Mouse (Mus musculus): ENCODE results near the gene Fam83g. TPM values are rescaled to one million over a fixed set of nuclear protein-coding genes. Genes with fewer than 3 reads are reported as not detected.
A peak's percentile ranks its signal among the peaks of the same experiment; 100 is the strongest.
"Not testable (repeated sequence)": the region's sequence is repeated elsewhere in the genome, so short reads cannot be mapped to it uniquely, and the experiment has no call there.

The Fam83g gene
- polyA plus RNA-seq (2015; fragmentation: Nextera tagmentation; extraction: Ambion mirVana): 0.21 and 0.22 TPM in 2 replicates

DNA sequence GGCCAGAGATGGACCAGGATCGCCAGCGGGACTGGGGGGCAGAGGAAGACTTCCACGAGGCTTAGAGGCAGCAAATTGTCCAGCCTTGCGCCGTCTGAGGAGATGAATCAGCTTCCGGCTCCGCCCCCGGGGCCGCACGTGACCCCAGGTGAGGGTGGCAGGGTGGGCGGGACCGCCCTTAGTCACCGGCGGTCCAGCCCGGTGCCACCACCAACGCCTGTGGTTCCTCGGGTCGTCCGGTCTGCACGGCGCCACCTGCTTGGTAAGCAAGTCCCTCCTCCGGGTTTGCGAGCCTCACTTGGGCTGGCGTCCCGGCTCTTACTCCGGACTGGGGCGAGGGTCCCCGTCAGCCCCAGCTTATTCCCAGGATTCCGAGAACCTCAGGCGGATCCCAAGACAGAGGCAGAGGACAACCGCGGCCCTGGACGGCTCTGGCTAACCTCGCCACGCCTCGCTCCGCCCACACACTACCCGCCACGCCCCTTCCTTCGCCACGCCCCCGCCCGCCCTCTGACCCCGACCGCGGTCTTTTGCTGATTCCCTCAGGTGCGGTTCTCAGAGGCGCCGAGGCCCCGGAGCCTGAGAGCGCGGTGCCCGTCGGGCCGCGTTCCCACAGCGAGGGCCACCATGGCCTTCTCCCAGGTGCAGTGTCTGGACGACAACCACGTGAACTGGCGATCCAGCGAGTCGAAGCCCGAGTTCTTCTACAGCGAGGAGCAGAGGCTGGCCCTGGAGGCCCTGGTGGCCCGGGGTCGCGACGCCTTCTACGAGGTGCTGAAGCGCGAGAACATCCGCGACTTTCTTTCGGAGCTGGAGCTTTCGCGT, at the start of gene Fam83g:
Gene Fam83g, plus strand, starts transcription at position 185 of the 825 bp plus-strand sequence.
- Histone ChIP-seq H3K9me3 (no peaks in the 10 kb centered on the region), H3K4me1 (peaks cover 8% of the 10 kb centered on the region; the same call in 1 of the 2 replicates), H3K27me3 (replicated peaks) (peaks cover 37% of the 10 kb centered on the region), H3K9ac (no peak within 1 kb of the TSS), H3K36me3 (replicated peaks) (no peaks in the 10 kb centered on the region), H3K4me3 (peak within 1 kb of the TSS; percentile 32), H3K27ac (no peak within 1 kb of the TSS), H3K4me2 (peak within 1 kb of the TSS; percentile 50)
- 0 out of 2 replicates have a peak, but pooled peaks have one; percentile 30 for ATAC-seq (replicated peaks)
- 2% methylated on average over 76 of the region's 76 CpGs for WGBS

DNA sequence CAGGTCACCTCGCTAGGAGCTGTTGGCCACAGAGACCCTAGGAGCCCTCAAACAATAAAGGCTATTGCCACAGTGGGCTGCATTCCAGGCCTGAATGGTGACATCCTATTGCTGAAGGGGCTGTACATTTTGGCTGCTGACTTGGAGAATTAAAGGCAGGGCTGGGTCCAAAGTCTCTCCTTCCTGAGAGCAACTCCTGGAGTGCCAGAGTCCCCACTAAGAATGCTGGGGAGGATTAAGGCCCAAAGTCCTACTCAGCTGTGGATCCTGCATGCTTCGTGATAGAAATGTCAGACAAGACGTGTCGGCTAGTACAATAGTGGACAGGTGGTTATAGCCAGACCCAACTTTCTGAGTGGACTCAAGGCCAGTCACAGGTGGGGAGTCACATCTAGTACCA, 47.6 kb upstream of the Fam83g start:
- H3K27me3 ChIP-seq (replicated peaks); H3K9me3 ChIP-seq; H3K4me1 ChIP-seq; ATAC-seq (replicated peaks); H3K4me3 ChIP-seq; H3K9ac ChIP-seq; H3K27ac ChIP-seq; H3K36me3 ChIP-seq (replicated peaks); H3K4me2 ChIP-seq: not testable (repeated sequence)
- WGBS: 94% methylated on average over 3 of the region's 4 CpGs

DNA sequence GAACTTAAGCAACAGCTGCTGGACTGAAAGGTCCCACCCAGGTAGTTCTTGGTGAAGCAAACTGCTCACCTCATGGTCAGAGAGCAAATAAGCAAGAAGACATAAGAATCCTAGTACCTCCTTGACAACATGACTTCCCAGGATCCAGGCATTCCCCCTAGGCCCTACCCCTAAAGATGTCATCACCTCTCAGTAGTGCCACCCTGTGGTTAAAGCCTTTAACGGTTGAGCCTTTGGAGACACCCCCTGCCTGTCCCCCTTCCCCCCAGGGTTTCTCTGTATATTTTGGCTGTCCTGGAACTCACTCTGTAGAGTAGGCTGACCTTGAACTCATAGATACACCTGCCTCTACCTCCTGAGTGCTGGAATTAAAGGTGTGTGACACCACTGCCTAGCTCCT, 46.5 kb upstream of the Fam83g start:
- no peak for ATAC-seq (replicated peaks)
- Histone ChIP-seq H3K36me3 (replicated peaks) (no peaks in the 10 kb centered on the region), H3K9ac (no peak overlapping the region), H3K27me3 (replicated peaks) (no peaks in the 10 kb centered on the region), H3K9me3 (no peaks in the 10 kb centered on the region), H3K4me2 (no peak overlapping the region), H3K4me1 (no peaks in the 10 kb centered on the region), H3K4me3 (no peak overlapping the region), H3K27ac (no peak overlapping the region)
- WGBS: 70% methylated on average over 1 of the region's 1 CpGs

DNA sequence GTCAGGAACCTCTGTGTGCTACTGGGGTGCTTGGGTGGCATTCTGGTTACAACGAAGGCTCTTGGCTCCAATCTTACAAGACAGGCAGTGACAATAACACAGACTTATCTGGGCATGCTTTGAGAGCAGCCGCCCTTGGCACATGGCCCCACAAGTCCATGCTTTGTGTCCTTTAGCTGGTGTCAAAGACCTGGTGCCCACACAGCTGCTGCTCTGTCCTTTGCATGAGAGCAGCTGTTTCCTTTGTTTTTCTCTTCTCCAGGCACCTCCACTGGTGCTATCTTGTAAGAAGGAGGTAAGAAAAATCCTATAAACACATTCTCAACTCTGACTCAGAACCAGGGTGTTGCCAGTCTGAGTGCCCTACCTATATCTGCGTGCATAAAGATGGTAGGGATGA, 46.0 kb upstream of the Fam83g start:
- ATAC-seq (replicated peaks): no peak
- Histone ChIP-seq H3K9ac (no peak overlapping the region), H3K4me3 (no peak overlapping the region), H3K36me3 (replicated peaks) (no peaks in the 10 kb centered on the region), H3K4me1 (no peaks in the 10 kb centered on the region), H3K27me3 (replicated peaks) (no peaks in the 10 kb centered on the region), H3K9me3 (no peaks in the 10 kb centered on the region), H3K4me2 (no peak overlapping the region), H3K27ac (no peak overlapping the region)
- WGBS: 83% methylated on average over 3 of the region's 3 CpGs

- Histone ChIP-seq H3K27ac (no peak overlapping the region), H3K4me1 (no peaks in the 10 kb centered on the region), H3K36me3 (replicated peaks) (no peaks in the 10 kb centered on the region), H3K9me3 (no peaks in the 10 kb centered on the region), H3K4me3 (no peak overlapping the region), H3K4me2 (no peak overlapping the region), H3K27me3 (replicated peaks) (no peaks in the 10 kb centered on the region), H3K9ac (no peak overlapping the region)
- ATAC-seq (replicated peaks): no peak
- WGBS: 85% methylated on average over 12 of the region's 12 CpGs
These were observed 44.9 kb upstream of the Fam83g start for GRCm38 (mm10) chr11:61638764-61639536.

- no peaks in the 10 kb centered on the region for H3K36me3 ChIP-seq (replicated peaks)
- H3K9me3 ChIP-seq: no peaks in the 10 kb centered on the region
- H3K9ac ChIP-seq: no peak overlapping the region
These were observed 44.2 kb upstream of the Fam83g start for GRCm38 (mm10) chr11:61639601-61640177.

GRCm38 (mm10) chr11:61640585-61640984, 43.3 kb upstream of the Fam83g start:
- H3K9ac ChIP-seq; H3K36me3 ChIP-seq (replicated peaks); H3K4me1 ChIP-seq; H3K4me3 ChIP-seq; H3K27me3 ChIP-seq (replicated peaks); H3K9me3 ChIP-seq; H3K4me2 ChIP-seq; ATAC-seq (replicated peaks); H3K27ac ChIP-seq: not testable (repeated sequence)
- WGBS: 76% methylated on average over 9 of the region's 9 CpGs

More at GRCm38 (mm10) chr11:61639601-61640177, 44.2 kb upstream of the Fam83g start:
- 93% methylated on average over 6 of the region's 6 CpGs for WGBS
- H3K4me1 ChIP-seq: no peaks in the 10 kb centered on the region
- no peak for ATAC-seq (replicated peaks)
- H3K27me3 ChIP-seq (replicated peaks): no peaks in the 10 kb centered on the region
- H3K27ac ChIP-seq: no peak overlapping the region
- no peak overlapping the region for H3K4me2 ChIP-seq
- H3K4me3 ChIP-seq: no peak overlapping the region

GRCm38 (mm10) chr11:61642106-61642505, 41.8 kb upstream of the Fam83g start:
- H3K27me3 ChIP-seq (replicated peaks): no peaks in the 10 kb centered on the region
- H3K36me3 ChIP-seq (replicated peaks): no peaks in the 10 kb centered on the region
- H3K4me2 ChIP-seq: no peak overlapping the region
- no peak overlapping the region for H3K27ac ChIP-seq
- H3K4me1 ChIP-seq: no peaks in the 10 kb centered on the region
- H3K4me3 ChIP-seq: no peak overlapping the region
- no peak overlapping the region for H3K9ac ChIP-seq
- H3K9me3 ChIP-seq: no peaks in the 10 kb centered on the region
- WGBS: 88% methylated on average over 7 of the region's 7 CpGs
- no peak for ATAC-seq (replicated peaks)

DNA sequence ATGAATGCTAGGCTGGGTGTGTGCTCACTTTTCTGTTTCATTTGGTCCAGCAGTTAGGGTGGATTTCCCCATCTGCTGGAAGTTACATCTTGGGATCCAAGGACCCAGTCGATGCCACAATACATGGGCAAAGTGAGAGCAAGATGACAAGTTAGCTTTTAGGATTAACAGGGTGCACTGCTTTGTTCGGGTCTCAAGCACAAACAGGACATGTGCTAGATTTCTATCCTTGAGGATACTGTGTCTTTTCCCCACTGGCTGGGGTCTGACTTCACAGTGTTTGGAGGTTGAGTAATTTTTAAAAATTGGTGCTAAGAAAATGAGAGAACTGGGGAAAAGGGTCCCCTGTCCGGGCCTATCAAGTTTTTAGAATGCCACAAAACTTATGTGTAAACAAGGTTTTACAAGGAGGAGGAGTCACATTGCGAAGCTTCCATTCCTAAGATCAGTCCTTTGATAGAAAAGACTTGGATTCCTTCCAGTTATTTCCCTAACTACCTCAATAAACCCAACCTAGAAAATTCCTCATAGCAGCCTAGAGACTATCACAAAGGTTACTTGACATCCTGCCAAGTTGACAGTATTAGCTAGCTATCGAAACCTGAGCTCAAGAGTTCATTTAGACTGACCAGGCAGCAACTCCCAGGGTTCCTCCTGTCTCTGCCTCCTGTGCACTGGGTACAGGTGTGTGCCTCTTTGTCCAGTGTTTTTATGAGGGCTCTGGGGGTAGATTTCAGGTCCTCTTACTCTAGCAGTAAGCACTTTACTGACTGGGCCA, 40.5 kb upstream of the Fam83g start:
- WGBS: 78% methylated on average over 5 of the region's 5 CpGs

DNA sequence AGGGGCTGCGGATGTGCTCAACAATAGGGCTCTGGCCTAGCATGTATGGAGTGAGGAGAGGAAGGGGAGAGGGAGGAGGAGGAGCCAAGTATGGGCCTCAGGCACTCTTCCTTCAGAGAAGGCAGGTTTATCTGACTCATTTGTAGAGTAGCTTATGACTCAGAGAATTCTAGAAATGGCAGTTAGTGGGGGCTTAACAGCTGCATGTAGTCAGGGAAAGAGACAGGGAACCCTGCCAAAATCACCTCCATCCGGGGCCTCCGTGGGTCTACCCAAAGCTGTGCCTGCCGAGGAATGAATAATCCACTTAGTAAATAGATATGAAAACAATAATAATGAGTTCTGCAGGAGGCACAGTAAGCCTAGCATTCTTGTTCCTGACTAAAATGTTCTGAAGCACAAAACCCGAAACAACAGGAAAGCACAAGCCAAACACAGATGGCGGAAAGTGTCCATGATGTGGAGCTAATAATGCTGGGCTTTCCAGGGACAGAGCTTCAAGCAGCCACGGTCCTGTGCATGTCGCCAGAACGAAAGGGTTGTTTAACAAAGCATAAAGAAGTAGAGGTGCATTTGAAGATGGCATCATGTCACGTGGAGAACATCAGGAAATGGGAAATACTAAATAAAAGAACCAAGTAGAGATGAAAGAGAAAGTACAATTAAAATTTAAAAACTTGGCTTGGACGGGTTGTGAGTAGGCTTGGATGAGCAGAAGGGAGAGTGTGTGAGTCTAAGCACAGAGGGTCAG, 39.1 kb upstream of the Fam83g start:
- H3K36me3 ChIP-seq (replicated peaks): no peaks in the 10 kb centered on the region
- H3K9ac ChIP-seq: no peak overlapping the region
- ATAC-seq (replicated peaks): no peak
- H3K27me3 ChIP-seq (replicated peaks): no peaks in the 10 kb centered on the region
- WGBS: 68% methylated on average over 11 of the region's 11 CpGs
- H3K27ac ChIP-seq: no peak overlapping the region
- no peaks in the 10 kb centered on the region for H3K9me3 ChIP-seq
- H3K4me2 ChIP-seq: no peak overlapping the region
- no peak overlapping the region for H3K4me3 ChIP-seq
- no peaks in the 10 kb centered on the region for H3K4me1 ChIP-seq

More for the DNA sequence above, 40.5 kb upstream of the Fam83g start:
- no peak overlapping the region for H3K9ac ChIP-seq
- H3K27me3 ChIP-seq (replicated peaks): no peaks in the 10 kb centered on the region
- no peaks in the 10 kb centered on the region for H3K9me3 ChIP-seq
- no peak for ATAC-seq (replicated peaks)
- no peak overlapping the region for H3K4me2 ChIP-seq
- no peaks in the 10 kb centered on the region for H3K36me3 ChIP-seq (replicated peaks)
- H3K4me3 ChIP-seq: no peak overlapping the region
- no peaks in the 10 kb centered on the region for H3K4me1 ChIP-seq
- H3K27ac ChIP-seq: no peak overlapping the region

DNA sequence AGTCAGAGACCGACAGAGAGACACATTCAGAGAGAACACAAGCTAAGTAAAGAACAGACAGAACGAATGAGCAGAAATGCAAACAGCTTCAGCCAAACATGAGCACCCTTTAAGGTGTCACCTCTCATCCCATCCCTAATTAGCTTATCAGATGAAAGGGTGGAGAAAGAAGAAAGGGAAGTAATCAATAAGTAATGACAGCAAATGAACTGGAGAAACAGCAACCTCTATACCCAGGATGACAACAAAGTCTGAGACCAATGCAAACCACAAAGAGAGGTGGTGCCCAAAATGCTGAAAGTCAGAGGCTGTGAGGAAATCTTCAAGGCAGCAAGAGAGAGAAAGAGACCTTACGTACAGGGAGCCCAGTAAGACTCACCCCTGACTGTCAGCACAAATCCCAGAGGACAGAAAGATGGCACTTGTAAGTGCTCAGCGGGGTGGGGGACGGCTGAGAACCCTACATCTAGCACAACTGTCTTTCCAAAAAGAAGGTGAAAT, 38.5 kb upstream of the Fam83g start:
- Histone ChIP-seq H3K27ac (no peak overlapping the region), H3K4me2 (no peak overlapping the region), H3K9me3 (no peaks in the 10 kb centered on the region), H3K4me3 (no peak overlapping the region), H3K27me3 (replicated peaks) (no peaks in the 10 kb centered on the region), H3K36me3 (replicated peaks) (no peaks in the 10 kb centered on the region), H3K4me1 (no peaks in the 10 kb centered on the region), H3K9ac (no peak overlapping the region)
- no peak for ATAC-seq (replicated peaks)
- 78% methylated on average over 5 of the region's 5 CpGs for WGBS
